Mouse (Mus musculus) urinary bladder, postnatal 36 days (tissue): ENCODE results near the gene Tor3a.

Experiments used
- DNase-seq, 2 experiments: peaks; one replicate each; pipeline ENCODE4 v3.0.0; 2022; ENCODE audit warnings: low spot score in 2 of 2, mixed read lengths in 1 of 2

Tor3a gene

GRCm38 (mm10) chr1:156674195-156675000, at the start of gene Tor3a:
Tor3a (minus strand) TSS chr1:156674356.
- DNase-seq, result peak; percentile 67 to 85

GRCm38 (mm10) chr1:156722089-156722488, 47.9 kb upstream of the Tor3a start:
- DNase-seq, result no peak

- DNase-seq, result no peak
These were observed 45.9 kb upstream of the Tor3a start for GRCm38 (mm10) chr1:156720046-156720445.

GRCm38 (mm10) chr1:156718950-156719805, 45.0 kb upstream of the Tor3a start, which contains the start of gene Fam20b:
Fam20b (minus strand) TSS chr1:156719086.
- peak; percentile 96 for DNase-seq

- peak; percentile 43 to 56 for DNase-seq
These were observed 44.3 kb upstream of the Tor3a start for GRCm38 (mm10) chr1:156718286-156718949.

GRCm38 (mm10) chr1:156717751-156718285, 43.7 kb upstream of the Tor3a start:
- DNase-seq, result peak in 1 of 2 experiments; percentile 25

DNA sequence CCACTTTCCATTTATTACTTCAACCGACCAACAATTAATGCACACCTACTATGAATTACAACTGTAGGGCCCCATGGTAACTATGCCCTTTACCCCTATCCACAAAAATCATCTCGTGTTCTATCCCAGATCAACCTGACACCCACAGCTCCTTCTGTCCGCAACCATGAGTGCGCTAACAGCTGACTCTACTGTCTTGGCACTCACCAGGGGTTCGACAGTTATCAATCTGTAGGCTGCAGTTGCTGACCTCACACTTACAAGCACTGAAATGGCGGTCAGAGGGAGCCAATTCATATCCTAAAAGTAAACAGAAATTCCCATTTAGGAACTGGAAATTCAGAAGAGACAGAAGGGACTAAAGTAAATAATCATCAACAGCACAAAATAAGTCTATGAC, 42.5 kb upstream of the Tor3a start:
- DNase-seq, result no peak

- DNase-seq, result peak in 1 of 2 experiments; percentile 16
These were observed 36.4 kb upstream of the Tor3a start for GRCm38 (mm10) chr1:156710472-156711098.

GRCm38 (mm10) chr1:156708672-156709071, 34.5 kb upstream of the Tor3a start:
- DNase-seq, result no peak

DNA sequence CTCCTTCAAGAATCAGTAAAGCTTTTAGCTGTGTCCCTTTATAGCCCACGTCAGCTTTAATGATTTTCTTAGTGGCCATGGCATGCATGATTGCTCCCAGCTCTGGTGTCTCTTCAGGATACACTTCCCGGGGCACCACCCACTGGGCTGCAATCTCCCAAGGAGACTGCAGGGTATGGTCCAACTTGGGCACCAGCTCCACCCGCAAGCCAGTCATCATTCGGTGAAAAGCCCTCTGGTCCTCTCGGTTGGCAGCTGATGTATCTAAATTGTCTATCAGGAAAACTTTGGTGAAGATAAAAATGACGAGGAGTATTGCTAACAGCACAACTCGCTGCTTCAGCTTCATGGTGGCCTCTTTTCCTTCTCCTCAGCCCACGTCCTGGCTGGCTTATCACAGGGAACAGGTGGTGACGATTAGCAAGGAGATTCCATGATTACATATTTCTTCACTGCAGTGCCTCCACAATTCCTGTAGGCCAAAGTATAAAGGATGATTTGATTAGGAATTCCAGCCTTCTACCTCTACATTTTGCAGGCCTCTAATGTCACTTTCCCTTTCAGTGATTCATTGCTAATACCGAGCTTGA, 31.6 kb upstream of the Tor3a start:
- DNase-seq, result no peak

DNA sequence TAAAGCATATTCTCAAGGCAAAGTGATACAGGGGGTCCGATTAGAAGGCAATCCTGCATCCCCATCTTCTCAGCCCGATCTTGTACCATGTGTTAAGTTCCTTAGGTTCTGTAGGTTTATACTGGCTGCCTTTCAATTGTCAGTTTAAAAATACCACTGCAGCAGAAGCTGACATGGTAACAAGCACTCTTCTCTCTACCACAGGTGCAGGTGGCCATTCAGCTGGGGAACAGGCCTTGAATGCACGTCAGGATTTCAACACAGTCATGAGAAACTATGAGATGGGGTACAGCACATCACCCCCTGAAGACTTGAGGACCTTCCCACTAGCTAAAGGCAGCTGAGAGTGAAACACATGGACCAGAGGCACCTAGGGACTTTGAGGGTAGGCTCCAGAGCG, 29.3 kb upstream of the Tor3a start:
- DNase-seq, result no peak

- no peak for DNase-seq
These were observed 28.0 kb upstream of the Tor3a start for GRCm38 (mm10) chr1:156702151-156702550.

DNA sequence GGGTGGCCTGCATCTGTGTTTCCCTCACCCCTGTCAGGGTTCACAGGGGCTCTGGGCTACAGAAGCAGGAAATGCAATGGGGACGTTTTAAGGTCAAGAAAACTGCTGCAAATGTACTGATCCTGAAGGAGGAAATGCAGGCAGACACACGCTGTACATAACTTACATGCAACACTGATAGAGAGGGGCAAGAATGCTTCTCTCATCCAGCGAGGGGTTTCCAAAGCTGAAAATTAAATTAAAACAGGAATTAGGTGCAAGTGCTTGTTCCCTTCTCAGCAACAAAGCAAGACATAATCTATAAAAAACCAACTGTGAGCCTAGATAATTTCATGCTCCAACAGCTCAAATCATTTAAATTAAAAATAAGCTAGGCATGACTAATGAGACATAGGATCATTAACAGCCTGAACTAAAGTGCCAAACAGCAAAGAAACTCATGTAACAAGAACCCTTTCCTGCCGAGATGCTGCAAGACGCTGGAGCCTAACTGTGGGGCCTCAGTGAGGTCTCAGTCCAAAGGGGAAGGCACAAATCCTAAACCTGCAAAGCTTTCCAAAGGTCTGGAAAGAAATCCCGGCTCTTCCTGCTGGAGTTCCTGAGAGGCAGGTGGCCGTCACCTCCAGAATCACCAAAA, 12.0 kb upstream of the Tor3a start:
- DNase-seq, result no peak

GRCm38 (mm10) chr1:156679599-156679998, 5.4 kb upstream of the Tor3a start:
- no peak for DNase-seq

- DNase-seq, result no peak
These were observed 3.1 kb upstream of the Tor3a start for GRCm38 (mm10) chr1:156677230-156677629.

GRCm38 (mm10) chr1:156676596-156676995, 2.4 kb upstream of the Tor3a start:
- no peak for DNase-seq

DNA sequence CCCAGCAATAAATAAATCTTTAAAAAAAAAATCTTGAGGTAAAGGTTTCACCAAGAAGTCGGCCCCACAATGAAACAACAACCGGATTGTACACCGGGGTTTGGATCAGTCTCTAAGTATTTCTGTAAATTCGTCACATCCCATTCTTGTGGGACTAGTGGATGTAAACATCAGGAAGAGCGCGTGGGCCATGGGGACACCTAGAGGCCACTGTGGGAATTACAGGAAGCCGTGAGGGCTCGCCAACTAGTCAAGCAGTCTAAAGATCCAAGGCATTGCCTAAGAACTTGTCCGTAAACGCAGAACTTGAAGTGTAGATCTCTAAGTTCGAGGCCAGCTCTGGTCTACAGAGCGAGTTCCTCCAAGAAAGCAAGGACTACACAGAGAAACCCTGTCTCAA, 2.0 kb upstream of the Tor3a start:
- DNase-seq, result peak in 1 of 2 experiments; percentile 61

DNA sequence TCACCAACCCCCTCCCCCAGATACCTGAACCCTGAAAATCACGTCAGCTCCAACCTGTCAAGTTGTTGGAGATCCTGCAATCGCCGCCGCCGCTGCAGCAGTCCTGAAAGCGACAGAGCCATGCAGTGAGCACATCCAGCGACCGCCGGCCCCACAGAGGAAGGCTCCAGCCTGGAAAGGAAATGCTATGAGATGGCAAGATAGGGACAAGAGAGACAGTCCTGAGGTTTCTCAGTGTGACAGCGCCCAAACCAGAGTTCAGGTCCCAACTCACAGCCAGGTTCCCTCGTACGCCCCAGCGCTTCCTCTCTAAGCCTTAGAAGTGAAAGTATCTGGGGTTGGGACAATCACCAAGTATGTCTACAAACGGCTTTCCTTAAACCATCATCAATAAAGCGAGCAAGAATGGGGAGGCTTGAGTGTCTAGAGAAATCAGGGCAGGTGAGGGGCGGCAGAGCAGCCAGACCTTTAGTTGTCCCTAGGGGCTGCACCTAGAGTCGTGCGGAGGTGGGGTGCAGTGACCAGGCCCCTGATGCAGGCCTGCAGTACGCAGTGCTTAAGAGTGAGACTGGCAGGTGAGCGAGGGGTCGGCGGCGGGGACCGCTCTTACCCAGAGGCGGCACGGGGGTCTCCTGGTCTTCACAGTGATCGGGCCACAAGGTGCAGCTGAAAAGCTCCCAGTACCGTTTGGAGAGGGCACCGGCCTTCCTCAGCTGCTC, 521 bp downstream of the Tor3a start:
- no peak for DNase-seq

DNA sequence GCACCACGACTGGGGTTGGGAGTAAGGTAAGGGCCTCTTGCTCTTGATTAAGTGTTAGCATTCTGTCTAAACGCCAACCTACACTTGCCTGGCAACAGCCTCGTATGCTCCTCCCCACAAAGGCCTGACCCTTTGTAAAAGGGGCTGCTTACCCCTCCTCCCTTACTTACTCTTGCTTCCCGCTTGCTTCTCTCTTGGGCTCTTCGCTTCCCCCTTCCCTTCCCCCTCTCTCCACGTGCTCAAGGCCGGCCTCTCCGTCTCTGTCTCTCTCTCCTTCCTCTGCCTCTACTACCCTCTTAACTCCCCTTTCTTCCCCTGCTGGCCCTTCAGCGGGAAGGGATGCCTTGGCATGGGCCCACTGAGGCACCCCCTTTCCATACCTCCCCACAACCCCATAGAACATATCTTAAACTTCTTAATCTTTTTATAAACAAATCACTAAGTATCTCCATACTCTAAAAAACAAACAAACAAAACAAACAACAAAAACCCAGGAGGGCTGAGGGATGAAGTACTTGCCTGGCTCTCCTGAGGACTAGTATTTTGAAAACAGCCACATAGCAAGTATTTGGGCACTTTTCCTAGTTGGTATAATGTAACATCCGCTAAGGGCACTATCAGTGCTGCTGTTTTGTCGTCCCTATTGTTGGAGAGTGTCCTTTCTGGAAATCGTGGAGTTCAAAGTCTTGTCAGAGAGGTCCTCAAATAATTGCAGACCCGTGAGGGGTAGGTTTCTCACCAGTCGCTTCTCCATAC, 1.3 kb downstream of the Tor3a start:
- DNase-seq, result no peak
